Mouse (Mus musculus) urinary bladder, postnatal 4 days (tissue): Measurements from ENCODE around the gene Podxl2.

Experiments
- DNase-seq, 2 experiments: peaks; one replicate each; pipeline ENCODE4 v3.0.0; 2021 to 2022; ENCODE audit warnings: low spot score in 2 of 2

Gene Podxl2

GRCm38 (mm10) chr6:88889410-88890042, 14.7 kb upstream of the Podxl2 start:
- no peak for DNase-seq

- no peak for DNase-seq
These were observed 11.6 kb upstream of the Podxl2 start for GRCm38 (mm10) chr6:88886417-88886967.

GRCm38 (mm10) chr6:88885644-88886416, 11.0 kb upstream of the Podxl2 start:
- no peak for DNase-seq

- no peak for DNase-seq
These were observed 9.8 kb upstream of the Podxl2 start for GRCm38 (mm10) chr6:88884690-88885089.

- DNase-seq, result no peak
These were observed 9.4 kb upstream of the Podxl2 start for GRCm38 (mm10) chr6:88884195-88884594.

- DNase-seq, result no peak
These were observed 6.5 kb upstream of the Podxl2 start for GRCm38 (mm10) chr6:88881334-88881733.

- no peak for DNase-seq
These were observed 4.6 kb upstream of the Podxl2 start for GRCm38 (mm10) chr6:88879471-88879870.

GRCm38 (mm10) chr6:88873965-88874867, 628 bp downstream of the Podxl2 start:
- no peak for DNase-seq

- no peak for DNase-seq
These were observed 2.0 kb downstream of the Podxl2 start for GRCm38 (mm10) chr6:88872811-88873210.

GRCm38 (mm10) chr6:88871546-88871945, 3.3 kb downstream of the Podxl2 start:
- no peak for DNase-seq

GRCm38 (mm10) chr6:88870594-88870993, 4.2 kb downstream of the Podxl2 start:
- no peak for DNase-seq

GRCm38 (mm10) chr6:88869459-88869858, 5.4 kb downstream of the Podxl2 start:
- no peak for DNase-seq

GRCm38 (mm10) chr6:88865704-88866103, 9.1 kb downstream of the Podxl2 start:
- no peak for DNase-seq

- DNase-seq, result no peak
These were observed 13.9 kb downstream of the Podxl2 start for GRCm38 (mm10) chr6:88860914-88861313.

GRCm38 (mm10) chr6:88858341-88858740, 16.5 kb downstream of the Podxl2 start:
- DNase-seq, result no peak

- DNase-seq, result no peak
These were observed 17.0 kb downstream of the Podxl2 start for GRCm38 (mm10) chr6:88857830-88858229.

GRCm38 (mm10) chr6:88857249-88857648, 17.6 kb downstream of the Podxl2 start:
- DNase-seq, result no peak

GRCm38 (mm10) chr6:88855636-88856035, 19.2 kb downstream of the Podxl2 start:
- DNase-seq, result no peak

GRCm38 (mm10) chr6:88854509-88854908, 20.3 kb downstream of the Podxl2 start:
- DNase-seq, result no peak

- DNase-seq, result no peak
These were observed 24.8 kb downstream of the Podxl2 start for GRCm38 (mm10) chr6:88850034-88850433.

GRCm38 (mm10) chr6:88849270-88849669, 25.6 kb downstream of the Podxl2 start:
- no peak for DNase-seq

- no peak for DNase-seq
These were observed 27.3 kb downstream of the Podxl2 start for GRCm38 (mm10) chr6:88847571-88847970.
